Mouse (Mus musculus): Measurements from ENCODE around the gene Nop9.

Nop9 gene

DNA sequence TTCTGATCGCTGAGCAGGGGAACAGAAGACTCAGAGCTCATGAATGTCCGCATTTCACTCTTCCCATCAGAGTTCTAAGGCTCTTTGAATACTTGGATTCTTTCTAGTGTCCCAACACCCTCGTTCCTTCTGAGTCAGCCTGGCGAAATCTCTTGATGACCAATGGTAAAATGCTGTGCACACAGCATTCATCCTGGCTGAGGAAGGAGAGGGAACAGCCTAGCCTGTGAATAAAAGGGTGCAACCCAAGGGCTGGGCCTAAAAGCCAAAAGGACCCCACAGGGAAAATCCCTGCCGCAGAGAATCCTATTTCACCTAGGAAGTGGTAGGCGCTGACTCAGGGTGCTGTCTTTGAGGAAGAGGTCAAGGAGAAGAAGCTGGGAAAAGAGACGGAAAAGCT is 15.4 kb upstream of the Nop9 start:
- no peak for DNase-seq

- no peak for DNase-seq
These were observed 14.9 kb upstream of the Nop9 start for GRCm38 (mm10) chr14:55730531-55731032.

DNA sequence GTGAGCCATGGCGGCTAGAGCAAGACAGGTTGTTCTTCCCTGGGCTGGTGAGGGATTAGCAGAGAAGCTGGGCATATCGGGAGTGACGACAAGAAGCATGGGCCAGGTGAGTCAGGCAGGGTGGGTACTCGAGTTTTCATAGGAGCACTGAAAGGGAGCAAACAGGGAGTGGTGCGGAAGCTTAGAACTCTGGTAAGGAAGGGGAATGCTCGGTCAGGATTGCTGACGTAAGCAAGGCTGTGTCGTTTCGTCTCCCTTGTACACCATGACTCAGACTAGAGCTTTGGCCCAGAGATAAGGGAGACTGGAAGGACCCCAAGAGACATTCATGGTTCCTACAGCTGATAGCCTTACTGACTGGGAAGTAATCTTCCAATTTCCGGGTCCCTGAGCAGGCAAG is 11.6 kb upstream of the Nop9 start:
- no peak for DNase-seq

DNA sequence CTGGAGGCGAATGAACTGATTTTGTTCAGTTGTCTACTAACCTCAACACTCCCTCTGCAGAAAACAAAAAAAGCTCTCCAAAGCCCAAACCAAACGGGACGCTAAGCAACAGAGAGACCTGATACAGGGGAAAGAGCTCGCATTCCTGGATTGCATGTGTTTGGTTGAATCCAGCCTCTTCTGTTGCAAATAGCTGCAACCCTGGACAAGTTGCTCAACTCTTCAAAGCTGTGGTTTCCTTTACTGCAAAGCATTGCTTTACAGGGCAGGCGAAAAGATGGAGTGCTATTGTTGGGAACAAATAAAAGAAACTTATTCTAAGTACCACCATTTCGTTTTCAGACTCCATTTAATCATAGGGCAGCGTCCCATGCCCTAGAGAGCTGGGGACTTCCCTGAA is 10.6 kb upstream of the Nop9 start:
- no peak for DNase-seq

- no peak for DNase-seq
These were observed 10.2 kb upstream of the Nop9 start for GRCm38 (mm10) chr14:55735334-55735733.

GRCm38 (mm10) chr14:55735758-55736157 is 9.7 kb upstream of the Nop9 start:
- no peak for DNase-seq

DNA sequence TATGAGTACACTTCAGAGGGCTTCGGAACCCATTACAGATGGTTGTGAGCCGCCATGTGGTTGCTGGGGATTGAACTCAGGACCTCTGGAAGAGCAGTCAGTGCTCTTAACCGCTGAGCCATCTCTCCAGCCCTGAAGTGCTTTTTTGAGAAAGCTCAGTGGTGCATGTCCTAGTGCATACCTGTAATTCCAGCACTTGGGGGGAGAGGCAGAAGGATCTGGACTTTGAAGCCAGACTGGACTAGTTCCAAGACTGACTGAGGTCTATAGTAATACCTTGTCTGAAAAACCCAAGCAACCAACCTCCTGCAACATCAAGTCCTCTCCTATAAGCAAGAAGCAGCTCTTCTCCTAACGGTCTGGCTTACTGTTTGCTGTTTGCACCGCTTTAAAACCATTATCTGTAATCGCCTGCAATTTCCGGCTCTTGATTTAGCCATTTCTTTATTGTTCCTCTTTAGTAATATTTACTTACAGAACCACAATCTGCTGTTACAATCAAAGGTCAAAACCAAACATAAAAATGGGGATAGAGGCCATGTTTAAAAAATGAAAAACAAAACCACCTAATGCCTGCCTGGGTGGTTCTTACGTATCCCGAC is 8.3 kb upstream of the Nop9 start:
- peak; percentile 78 for DNase-seq

GRCm38 (mm10) chr14:55743711-55744110 is 1.8 kb upstream of the Nop9 start:
- DNase-seq: peak; percentile 82

DNA sequence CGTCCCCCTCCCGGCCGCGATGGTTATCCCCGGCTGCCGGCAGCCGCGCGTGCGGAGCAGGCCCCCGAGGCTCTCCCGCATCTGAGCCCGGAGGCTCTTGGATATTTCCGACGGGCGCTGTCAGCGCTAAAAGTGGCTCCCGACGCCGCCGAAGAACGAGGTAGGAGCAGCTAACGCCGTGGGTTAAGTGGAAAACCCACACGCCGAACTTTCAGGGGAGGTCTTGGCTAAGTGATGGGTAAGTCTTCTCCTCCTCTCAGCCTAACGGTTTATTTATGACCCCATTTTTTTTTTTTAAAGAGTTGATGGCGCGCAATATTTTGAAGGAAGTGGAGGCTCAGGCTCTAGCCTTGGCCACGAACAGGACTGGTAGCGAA is 356 bp downstream of the Nop9 start:
- no peak for DNase-seq

GRCm38 (mm10) chr14:55747051-55747847 is 1.8 kb downstream of the Nop9 start:
- DNase-seq: no peak

- no peak for DNase-seq
These were observed 12.1 kb downstream of the Nop9 start for GRCm38 (mm10) chr14:55757566-55757965.

GRCm38 (mm10) chr14:55758363-55758784 is 12.9 kb downstream of the Nop9 start, which contains the start of gene Cideb:
TSS of gene Cideb (minus strand) at chr14:55758458.
- peak; percentile 89 for DNase-seq

DNA sequence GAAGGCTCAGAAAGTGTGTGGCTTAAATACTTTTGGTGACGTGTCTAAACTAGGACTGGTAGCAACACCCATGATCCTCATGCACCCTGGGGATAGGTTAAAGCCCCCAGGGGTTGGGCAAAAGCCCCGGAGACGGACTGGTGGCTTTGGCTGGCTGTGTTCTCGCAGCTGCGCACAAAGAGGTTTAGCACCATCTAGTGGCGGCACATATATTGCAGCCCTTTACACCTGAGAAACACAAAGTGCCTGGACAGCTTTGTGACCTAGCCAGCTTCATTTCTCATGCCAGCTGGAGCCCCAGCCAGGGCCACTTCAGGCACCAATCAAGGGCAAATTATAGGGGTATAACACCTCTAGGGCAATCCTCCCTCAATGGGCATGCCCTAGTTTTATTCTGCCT is 14.7 kb downstream of the Nop9 start:
- DNase-seq: peak; percentile 89

GRCm38 (mm10) chr14:55761163-55761562 is 15.7 kb downstream of the Nop9 start, which contains the start of gene Ltb4r2:
TSS of gene Ltb4r2 (plus strand) at chr14:55761428.
- DNase-seq: no peak

DNA sequence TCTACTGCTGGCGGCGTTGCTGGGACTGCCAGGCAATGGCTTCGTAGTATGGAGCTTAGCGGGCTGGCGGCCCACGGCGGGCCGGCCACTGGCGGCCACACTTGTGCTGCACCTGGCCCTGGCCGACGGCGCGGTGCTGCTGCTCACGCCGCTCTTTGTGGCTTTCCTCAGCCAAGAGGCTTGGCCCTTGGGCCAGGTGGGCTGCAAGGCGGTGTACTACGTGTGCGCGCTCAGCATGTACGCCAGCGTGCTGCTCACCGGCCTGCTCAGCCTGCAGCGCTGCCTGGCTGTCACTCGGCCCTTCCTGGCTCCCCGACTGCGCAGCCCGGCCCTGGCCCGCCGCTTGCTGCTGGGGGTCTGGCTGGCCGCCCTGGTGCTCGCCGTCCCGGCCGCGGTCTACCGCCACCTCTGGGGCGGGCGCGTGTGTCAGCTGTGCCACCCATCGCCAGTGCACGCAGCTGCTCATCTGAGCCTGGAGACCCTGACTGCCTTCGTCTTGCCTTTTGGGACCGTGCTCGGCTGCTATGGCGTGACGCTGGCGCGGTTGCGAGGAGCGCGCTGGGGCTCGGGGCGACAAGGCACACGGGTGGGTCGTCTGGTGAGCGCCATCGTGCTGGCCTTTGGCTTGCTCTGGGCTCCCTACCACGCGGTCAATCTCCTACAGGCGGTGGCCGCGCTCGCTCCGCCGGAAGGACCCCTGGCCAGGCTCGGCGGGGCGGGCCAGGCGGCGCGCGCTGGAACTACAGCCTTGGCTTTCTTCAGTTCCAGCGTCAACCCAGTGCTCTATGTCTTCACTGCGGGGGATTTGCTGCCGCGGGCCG is 16.7 kb downstream of the Nop9 start:
- no peak for DNase-seq

GRCm38 (mm10) chr14:55763166-55763565 is 17.7 kb downstream of the Nop9 start:
- DNase-seq: no peak

GRCm38 (mm10) chr14:55765696-55766095 is 20.2 kb downstream of the Nop9 start, which contains the start of gene Ltb4r1:
TSS of gene Ltb4r1 (plus strand) at chr14:55765962.
- no peak for DNase-seq

DNA sequence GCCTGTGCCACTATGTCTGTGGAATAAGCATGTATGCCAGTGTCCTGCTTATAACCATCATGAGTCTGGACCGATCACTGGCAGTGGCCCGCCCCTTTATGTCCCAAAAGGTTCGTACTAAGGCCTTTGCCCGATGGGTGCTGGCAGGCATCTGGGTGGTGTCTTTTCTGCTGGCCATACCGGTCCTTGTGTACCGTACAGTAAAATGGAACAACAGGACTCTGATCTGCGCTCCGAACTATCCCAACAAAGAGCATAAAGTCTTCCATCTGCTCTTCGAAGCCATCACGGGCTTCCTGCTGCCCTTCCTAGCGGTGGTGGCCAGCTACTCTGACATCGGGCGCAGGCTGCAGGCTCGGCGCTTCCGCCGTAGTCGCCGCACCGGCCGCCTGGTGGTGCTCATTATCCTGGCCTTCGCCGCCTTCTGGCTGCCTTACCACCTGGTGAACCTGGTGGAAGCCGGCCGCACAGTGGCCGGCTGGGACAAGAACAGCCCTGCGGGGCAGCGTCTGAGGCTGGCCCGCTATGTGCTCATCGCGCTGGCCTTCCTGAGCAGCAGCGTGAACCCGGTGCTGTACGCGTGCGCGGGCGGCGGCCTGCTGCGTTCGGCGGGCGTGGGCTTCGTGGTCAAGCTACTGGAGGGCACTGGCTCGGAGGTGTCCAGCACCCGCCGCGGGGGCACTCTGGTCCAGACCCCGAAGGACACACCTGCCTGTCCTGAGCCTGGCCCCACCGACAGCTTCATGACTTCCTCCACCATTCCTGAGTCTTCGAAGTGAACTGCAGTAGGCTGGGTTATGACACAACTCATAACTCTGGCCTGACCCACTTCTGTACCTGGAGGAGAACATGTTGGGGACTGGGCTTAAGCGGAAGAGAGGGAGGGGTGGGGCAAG is 22.3 kb downstream of the Nop9 start:
- DNase-seq: peak; percentile 75

- no peak for DNase-seq
These were observed 23.1 kb downstream of the Nop9 start for GRCm38 (mm10) chr14:55768555-55768954.

DNA sequence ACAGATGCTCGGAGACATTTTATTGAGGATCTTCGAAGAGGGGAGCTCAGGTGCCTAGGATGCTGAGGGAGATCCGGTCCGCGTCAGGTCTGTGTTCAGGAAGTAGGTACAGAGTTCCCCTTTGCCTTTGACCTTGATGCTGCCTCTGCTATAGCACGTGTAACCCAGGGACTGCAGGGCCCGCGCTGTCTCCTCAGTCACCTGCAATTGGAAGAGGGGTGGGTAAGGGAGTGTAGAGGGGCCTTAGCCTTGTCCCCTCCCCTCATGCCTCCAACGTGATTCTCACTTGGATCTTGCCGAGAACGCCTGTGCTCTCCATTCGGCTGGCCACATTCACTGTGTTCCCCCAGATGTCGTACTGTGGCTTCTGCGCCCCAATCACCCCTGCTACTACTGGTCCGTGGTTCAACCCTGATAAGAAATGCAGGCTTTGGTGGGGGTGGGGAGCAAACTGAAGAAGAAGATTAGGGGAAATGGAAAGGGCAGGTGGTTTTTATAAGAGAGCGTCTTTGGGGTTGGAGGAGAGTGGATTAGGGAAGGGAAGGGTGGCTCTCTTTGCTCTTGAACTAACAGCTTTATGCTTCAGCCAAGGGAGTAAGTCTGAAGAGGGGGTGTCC is 23.7 kb downstream of the Nop9 start:
- no peak for DNase-seq

DNA sequence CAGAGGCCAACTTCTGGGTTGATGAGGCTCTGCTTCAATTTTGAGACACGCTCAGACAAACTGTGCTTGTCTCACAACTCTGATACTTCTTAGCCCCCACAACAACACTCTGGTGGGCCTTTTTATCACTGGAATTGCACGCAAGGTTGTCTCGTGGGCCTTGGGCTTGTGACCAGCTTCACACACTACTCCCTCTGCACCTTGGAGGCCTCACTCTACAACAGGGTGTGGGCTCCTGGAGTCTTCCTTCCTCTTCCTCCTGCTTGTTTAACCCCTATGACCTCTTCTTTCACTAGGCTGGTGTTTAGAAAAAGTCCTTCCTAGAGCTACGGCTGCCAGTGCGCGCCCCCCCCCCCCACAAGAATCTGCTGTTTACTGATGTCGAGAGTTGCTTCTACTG is 31.2 kb downstream of the Nop9 start:
- no peak for DNase-seq

- DNase-seq: no peak
These were observed 31.7 kb downstream of the Nop9 start for GRCm38 (mm10) chr14:55777176-55777575.
